Mouse (Mus musculus) heart, adult 2 months (tissue): Measurements from ENCODE around the gene Spon2. TPM values are rescaled to one million over a fixed set of nuclear protein-coding genes. Genes with fewer than 3 reads are reported as not detected.
A peak's percentile ranks its signal among the peaks of the same experiment; 100 is the strongest.

Experiments used
- DNase-seq, 2 experiments: peaks; one replicate each; pipeline ENCODE4 v3.0.0; 2021
- H3K27ac ChIP-seq: fragments of 200-600 bp; 2 replicates; pipeline ENCODE4 v1.8.1; 2022
- H3K27me3 ChIP-seq: fragments of 200-500 bp; 2 replicates; pipeline ENCODE4 v1.6.1; 2012; ENCODE audit warnings: mild to moderate bottlenecking, low read length, inconsistent platforms, mixed read lengths; ENCODE audit not compliant: control insufficient read depth, insufficient read depth
- H3K36me3 ChIP-seq: fragments of 200-500 bp; 2 replicates; pipeline ENCODE4 v1.6.1; 2012; ENCODE audit warnings: low read length, inconsistent platforms; ENCODE audit not compliant: control insufficient read depth, insufficient read depth
- H3K4me1 ChIP-seq: fragments of 200-500 bp; 2 replicates; pipeline ENCODE4 v1.6.1; 2011; ENCODE audit warnings: low read length; ENCODE audit not compliant: control insufficient read depth, insufficient read depth
- H3K4me3 ChIP-seq: fragments of 200-600 bp; 2 replicates; pipeline ENCODE4 v1.8.1; 2022
- H3K79me2 ChIP-seq: fragments of 200-500 bp; replicated peaks from 2 replicates; pipeline ENCODE4 v1.6.1; 2012; ENCODE audit warnings: mild to moderate bottlenecking, inconsistent platforms, low read length, moderate library complexity, mixed read lengths; ENCODE audit not compliant: control insufficient read depth, insufficient read depth
- H3K9ac ChIP-seq: fragments of 200-500 bp; 2 replicates; pipeline ENCODE4 v1.6.1; 2012; ENCODE audit warnings: low read depth, mild to moderate bottlenecking, control low read depth, inconsistent platforms, low read length, mixed read lengths
- CTCF ChIP-seq: fragments of 200-600 bp; IDR thresholded peaks from 2 replicates; pipeline ENCODE4 v1.8.1; 2022; ENCODE audit warnings: antibody characterized with exemption, mild to moderate bottlenecking, moderate library complexity
- EP300 ChIP-seq: fragments of 200-500 bp; IDR thresholded peaks from 2 replicates; pipeline ENCODE4 v1.6.1; 2011; ENCODE audit warnings: low read depth, low read length, control low read depth; ENCODE audit not compliant: insufficient read depth
- POLR2A ChIP-seq: fragments of 200-500 bp; IDR thresholded peaks from 2 replicates; pipeline ENCODE4 v1.6.1; 2011; ENCODE audit warnings: mild to moderate bottlenecking, low read depth, low read length, control low read depth; ENCODE audit not compliant: insufficient read depth
- WGBS: fragments of 180-500 bp; shearing (Covaris S2); methylation state at CpG from one replicate; pipeline ENCODE4 v1.1.7; 2018; 5-methylcytosine and 5-hydroxymethylcytosine counted together
- intact Hi-C: fragments of 180-260 bp; cut with DNase I; formaldehyde crosslinking; loops from one replicate; pipeline ENCODE4 v1.15.1; 2025
- polyA plus RNA-seq: library from polyadenylated mRNA; depleted of rRNA; stranded (reverse); fragments of >200 nt; gene quantifications from 2 replicates; pipeline ENCODE4 v1.2.3, GENCODE M21; 2012
- total RNA-seq, 2 experiments: library from RNA; stranded (reverse); gene quantifications; 2 replicates each; pipeline ENCODE4 v1.2.3; 2021

Spon2 gene
- total and polyA plus RNA-seq, 3 experiments, result 2.6 to 13.8 (median 13.7) TPM

GRCm38 (mm10) chr5:33239934-33240333 is 21.7 kb upstream of the Spon2 start:
- 45% methylated on average over 3 of the region's 3 CpGs for WGBS
- H3K27me3 ChIP-seq, result no peaks in the 10 kb centered on the region
- intact Hi-C loops, result no loop called here
- H3K79me2 ChIP-seq, result no peaks in the 10 kb centered on the region
- no peak overlapping the region for H3K9ac ChIP-seq
- peak in 1 of 2 experiments; percentile 48 for DNase-seq
- no peak overlapping the region; the same call in 1 of the 2 replicates for H3K27ac ChIP-seq
- TF ChIP-seq POLR2A (no peak), CTCF (no peak), EP300 (no peak)
- H3K4me3 ChIP-seq, result no peak overlapping the region
- H3K36me3 ChIP-seq, result no peaks in the 10 kb centered on the region
- H3K4me1 ChIP-seq, result peaks cover 1% of the 10 kb centered on the region

DNA sequence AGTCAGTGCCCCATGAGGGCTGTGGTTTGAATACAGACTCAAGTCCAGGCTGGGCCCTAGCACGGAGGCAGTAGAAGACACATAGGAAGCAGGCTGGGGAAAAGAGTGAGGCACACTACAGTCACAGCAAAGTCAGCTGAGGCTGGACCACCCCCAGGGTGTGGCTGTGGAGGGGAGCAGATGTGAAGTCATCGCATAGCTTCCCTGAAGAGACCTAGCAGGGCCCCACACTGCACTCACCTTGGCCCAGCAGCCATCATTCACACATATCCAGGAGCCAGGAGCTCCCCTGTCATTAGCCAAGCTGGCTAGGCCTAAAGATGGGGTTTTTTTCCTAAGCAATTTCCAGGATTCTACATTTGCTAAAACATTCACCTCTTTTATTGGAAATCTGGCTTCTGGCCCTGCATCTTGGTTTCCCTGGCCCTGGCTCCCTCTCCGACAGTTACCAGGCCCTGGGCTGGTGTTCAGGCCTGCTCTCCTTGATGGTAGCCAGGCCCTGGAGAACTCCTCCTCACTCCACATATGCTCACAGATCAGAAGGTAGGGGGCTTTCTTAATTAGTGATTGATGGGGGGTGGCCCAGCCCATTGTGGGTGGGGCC is 21.0 kb upstream of the Spon2 start:
- Histone ChIP-seq H3K27me3 (no peaks in the 10 kb centered on the region), H3K79me2 (no peaks in the 10 kb centered on the region), H3K9ac (no peak overlapping the region), H3K27ac (no peak overlapping the region; the same call in 1 of the 2 replicates), H3K36me3 (no peaks in the 10 kb centered on the region), H3K4me1 (peaks cover 2% of the 10 kb centered on the region), H3K4me3 (no peak overlapping the region)
- no peak for DNase-seq
- 71% methylated on average over 3 of the region's 3 CpGs for WGBS
- intact Hi-C loops, result no loop called here
- no peak for TF ChIP-seq POLR2A
- TF ChIP-seq EP300, result no peak
- TF ChIP-seq CTCF, result no peak

- WGBS, result 56% methylated on average over 3 of the region's 3 CpGs
- Histone ChIP-seq H3K4me3 (no peak overlapping the region), H3K79me2 (no peaks in the 10 kb centered on the region), H3K4me1 (peaks cover 1% of the 10 kb centered on the region), H3K27ac (no peak overlapping the region), H3K9ac (no peak overlapping the region), H3K27me3 (no peaks in the 10 kb centered on the region), H3K36me3 (no peaks in the 10 kb centered on the region)
- intact Hi-C loops, result no loop called here
- DNase-seq, result no peak
- no peak for TF ChIP-seq EP300
- TF ChIP-seq CTCF, result no peak
- TF ChIP-seq POLR2A, result no peak
These were observed 20.0 kb upstream of the Spon2 start for GRCm38 (mm10) chr5:33238256-33238645.

GRCm38 (mm10) chr5:33237600-33238255 is 19.5 kb upstream of the Spon2 start:
- Histone ChIP-seq H3K27ac (no peak overlapping the region), H3K27me3 (no peaks in the 10 kb centered on the region), H3K79me2 (no peaks in the 10 kb centered on the region), H3K4me1 (peaks cover 1% of the 10 kb centered on the region), H3K36me3 (no peaks in the 10 kb centered on the region), H3K9ac (no peak overlapping the region), H3K4me3 (no peak overlapping the region)
- WGBS, result 67% methylated on average over 11 of the region's 11 CpGs
- no peak for TF ChIP-seq CTCF
- no peak for TF ChIP-seq POLR2A
- no peak for TF ChIP-seq EP300
- intact Hi-C loops, result no loop called here
- peak in 1 of 2 experiments; percentile 30 for DNase-seq

DNA sequence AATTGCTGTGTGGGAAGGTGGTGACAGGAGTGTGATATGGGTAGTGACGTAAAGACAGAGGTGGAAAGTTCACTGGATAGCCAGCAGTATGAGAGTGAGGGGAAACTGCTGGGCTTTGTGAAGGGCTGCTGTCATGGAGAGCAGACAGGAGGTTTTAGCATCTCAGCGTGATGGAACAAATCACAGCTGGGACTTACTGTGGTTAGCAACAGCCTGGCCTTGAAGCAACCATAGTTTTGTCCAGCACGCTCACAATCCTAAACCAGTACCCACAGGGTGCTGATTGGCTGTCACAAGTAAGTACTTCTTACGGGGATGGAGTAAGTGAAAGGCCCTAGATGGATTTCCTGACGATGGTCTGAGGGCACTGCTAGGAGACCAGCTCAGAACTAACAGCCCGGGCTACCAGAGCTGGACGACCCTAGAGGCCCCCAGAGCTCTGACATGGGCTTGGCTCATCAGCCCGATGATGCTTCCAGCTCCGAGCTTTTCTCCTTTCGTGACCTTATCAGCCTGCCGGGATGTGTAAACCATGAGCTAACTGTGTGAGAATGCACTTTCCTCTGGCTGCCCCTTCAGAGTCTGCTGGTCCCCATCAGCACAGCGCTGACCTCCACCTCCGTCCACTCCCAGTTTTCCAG is 16.3 kb upstream of the Spon2 start:
- peak; percentile 55 to 77 for DNase-seq
- Histone ChIP-seq H3K36me3 (no peaks in the 10 kb centered on the region), H3K9ac (no peak overlapping the region), H3K27me3 (no peaks in the 10 kb centered on the region), H3K79me2 (no peaks in the 10 kb centered on the region), H3K27ac (peak overlapping the region; percentile 31), H3K4me1 (peaks cover 4% of the 10 kb centered on the region), H3K4me3 (no peak overlapping the region)
- TF ChIP-seq POLR2A (no peak), EP300 (no peak), CTCF (no peak)
- intact Hi-C loops, result no loop called here
- WGBS, result 19% methylated on average over 13 of the region's 13 CpGs

DNA sequence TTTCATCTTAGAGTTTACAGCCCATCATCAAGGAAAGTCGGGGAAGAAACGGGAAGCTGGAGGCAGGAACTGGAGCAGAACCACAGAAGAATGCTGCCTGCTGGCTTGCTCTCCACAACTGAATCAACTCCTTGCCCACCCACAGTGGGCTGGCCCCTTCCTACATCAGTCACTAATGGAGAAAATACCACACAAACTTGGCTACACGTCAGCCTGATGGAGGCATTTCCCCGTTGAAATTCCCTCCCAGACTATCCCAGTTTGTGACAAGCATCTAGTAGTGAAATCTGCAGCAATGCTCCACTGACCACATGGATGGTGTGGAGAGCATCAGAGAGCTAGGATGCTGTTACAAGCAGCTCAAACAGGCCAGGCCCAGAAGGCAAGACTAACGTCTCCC is 14.5 kb upstream of the Spon2 start:
- Histone ChIP-seq H3K4me1 (peaks cover 9% of the 10 kb centered on the region), H3K27me3 (no peaks in the 10 kb centered on the region), H3K4me3 (no peak overlapping the region), H3K36me3 (no peaks in the 10 kb centered on the region), H3K27ac (no peak overlapping the region), H3K79me2 (no peaks in the 10 kb centered on the region), H3K9ac (no peak overlapping the region)
- DNase-seq, result no peak
- TF ChIP-seq CTCF, result no peak
- no peak for TF ChIP-seq EP300
- no peak for TF ChIP-seq POLR2A
- intact Hi-C loops, result no loop called here
- 71% methylated on average over 5 of the region's 5 CpGs for WGBS
